Mouse (Mus musculus) retina, embryonic 14.5 days (tissue): ENCODE measurements around the gene Krtap9-3.
A peak's percentile ranks its signal among the peaks of the same experiment; 100 is the strongest.
"Not testable (repeated sequence)": the region's sequence is repeated elsewhere in the genome, so short reads cannot be mapped to it uniquely, and the experiment has no call there.

Experiments
- DNase-seq: peaks from one replicate; pipeline ENCODE4 v3.0.0-alpha.2; 2015; ENCODE audit warnings: low spot score

The Krtap9-3 gene

DNA sequence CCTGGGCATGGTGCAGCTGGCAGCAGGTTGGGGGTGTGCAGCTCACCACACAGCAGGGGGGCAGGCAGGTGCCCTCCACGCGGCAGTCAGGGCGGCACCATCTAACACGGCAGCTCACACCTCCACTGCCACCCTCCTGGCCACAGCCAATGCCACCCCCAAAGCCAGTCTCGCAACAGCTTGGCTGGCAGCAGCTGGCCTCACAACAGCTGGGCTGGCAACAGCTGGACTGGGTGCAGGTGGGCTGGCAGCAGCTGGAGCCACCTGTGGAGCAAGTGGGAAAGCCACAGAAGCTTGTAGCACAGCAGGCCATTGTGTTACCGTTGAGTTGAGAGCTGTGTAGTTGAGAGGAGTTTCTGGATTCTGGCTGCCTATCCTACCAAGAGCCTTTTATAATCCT is at the start of gene Krtap9-3:
TSS of gene Krtap9-3 (minus strand) at position 364 of the 400 bp plus-strand sequence.
- DNase-seq, result not testable (repeated sequence)

GRCm38 (mm10) chr11:99646444-99646843 is 48.5 kb upstream of the Krtap9-3 start:
- DNase-seq, result no peak

DNA sequence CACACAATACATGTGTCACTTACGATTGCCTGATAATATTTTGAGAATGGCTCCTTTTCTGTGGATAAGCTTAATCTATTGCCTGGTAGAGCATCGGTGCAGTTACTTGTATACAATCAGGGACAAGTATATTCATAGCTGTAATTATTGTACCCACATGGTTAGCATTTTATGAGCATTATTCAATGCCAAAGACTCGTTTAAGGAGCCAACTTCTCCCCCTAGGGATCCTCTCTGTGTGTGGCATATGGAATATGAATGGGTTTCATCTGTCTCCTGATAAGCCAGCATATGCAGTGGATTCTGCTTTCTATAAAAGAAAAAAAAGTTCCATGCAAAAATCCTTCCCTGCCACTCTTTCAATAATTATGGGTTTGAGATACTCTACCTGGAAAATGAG is 46.4 kb upstream of the Krtap9-3 start:
- DNase-seq, result no peak

DNA sequence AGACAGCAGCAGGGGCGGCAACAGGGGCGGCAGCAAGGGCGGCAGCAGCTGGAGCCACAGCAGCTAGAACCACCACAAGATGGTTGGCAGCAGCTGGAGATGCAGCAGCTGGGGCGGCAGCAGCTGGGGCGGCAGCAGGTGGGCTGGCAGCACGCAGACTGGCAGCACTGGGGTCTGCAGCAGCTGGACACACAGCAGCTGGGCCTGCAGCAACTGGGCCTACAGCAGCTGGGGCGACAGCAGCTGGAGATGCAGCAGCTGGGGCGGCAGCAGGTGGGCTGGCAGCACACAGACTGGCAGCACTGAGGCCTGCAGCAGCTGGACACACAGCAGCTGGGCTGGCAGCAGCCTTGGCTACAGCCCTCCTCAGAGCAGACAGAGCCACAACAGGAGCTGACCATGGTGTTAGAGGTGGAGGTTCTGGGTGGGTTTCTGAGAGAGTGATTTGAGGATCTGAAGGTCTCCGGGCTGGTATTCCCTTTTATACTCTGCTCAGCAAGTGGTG is 45.8 kb upstream of the Krtap9-3 start, which contains the start of gene Krtap4-7:
TSS of gene Krtap4-7 (minus strand) at position 455 of the 505 bp plus-strand sequence.
- DNase-seq, result not testable (repeated sequence)

DNA sequence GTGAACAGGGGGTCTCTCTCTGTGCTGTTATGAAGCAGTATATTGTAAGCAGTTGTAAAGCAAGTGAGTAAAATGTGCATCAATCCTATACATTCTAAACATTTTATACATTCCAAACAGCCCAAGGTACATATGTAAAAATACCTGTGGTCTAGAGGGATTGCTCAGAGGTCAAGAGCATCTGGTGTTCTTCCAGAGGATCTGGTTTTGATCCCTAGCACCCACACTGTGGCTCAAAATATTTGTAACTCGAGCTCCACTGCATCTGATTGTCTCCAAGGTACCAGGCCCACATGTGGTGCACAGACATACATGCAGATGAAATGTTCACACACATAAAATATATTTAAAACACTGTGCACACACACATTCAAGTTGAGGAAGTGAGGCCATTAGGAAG is 43.0 kb upstream of the Krtap9-3 start:
- DNase-seq, result no peak

GRCm38 (mm10) chr11:99637086-99637485 is 39.2 kb upstream of the Krtap9-3 start:
- no peak for DNase-seq

GRCm38 (mm10) chr11:99634653-99635134 is 36.8 kb upstream of the Krtap9-3 start, which contains the start of gene Krtap4-2:
Gene Krtap4-2, minus strand, starts transcription at chr11:99635084.
- no peak for DNase-seq

DNA sequence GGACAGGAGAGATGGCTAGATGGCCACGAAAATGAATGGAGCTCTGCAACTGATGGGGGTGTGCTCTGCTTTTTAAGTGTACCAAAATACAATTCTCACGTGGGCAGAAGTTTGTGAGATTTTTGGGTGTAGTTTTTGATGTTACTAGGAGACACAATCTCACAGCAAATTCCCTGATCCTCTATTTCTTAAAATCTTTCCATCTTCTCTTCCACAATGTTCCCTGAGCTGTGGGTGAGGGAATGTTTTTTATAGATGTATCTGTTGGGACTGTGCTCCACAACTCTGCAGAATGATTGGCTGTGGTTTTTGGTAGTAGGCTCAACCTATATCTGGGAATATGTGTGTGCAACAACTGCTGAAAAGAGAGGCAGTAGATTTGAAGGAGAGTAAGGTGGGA is 35.4 kb upstream of the Krtap9-3 start:
- DNase-seq, result no peak

DNA sequence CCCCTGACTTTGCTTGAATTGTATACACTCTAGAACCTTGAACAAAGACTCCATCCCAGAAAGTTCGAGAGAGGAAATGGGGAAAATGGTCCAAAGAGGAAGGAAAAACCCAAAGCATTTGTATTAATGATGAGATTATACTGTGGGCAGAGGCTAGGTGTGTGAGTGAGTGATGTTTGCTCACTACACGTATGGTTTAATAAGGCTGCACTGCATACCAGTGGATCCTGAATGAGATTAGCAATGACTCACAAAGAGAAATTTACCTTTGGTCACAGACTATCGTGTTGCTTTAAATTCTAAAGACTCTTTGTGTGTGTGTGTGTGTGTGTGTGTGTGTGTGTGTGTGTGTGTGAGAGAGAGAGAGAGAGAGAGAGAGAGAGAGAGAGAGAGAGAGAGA is 33.0 kb upstream of the Krtap9-3 start:
- DNase-seq, result no peak

DNA sequence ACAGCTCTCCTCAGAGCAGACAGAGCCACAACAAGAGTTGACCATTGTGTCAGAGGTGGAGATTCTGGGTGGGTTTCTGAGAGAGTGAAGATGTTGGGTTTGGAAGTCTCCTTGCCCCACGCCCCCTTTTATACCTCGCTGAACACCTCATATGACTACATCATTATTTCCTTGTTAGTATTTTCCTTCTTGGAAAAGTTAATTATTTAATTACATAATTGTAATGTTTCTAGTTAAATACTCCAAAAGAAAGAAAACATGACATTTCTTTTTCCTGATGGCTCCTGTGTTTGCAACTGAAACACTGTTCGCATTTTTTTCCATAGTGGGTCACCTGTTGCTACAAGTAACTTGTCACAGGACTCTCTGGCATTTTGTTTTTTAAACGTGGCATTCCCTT is 30.2 kb upstream of the Krtap9-3 start, which contains the start of gene Krtap4-1:
TSS of gene Krtap4-1 (minus strand) at position 101 of the 400 bp plus-strand sequence.
- no peak for DNase-seq

GRCm38 (mm10) chr11:99620335-99620734 is 22.4 kb upstream of the Krtap9-3 start, which contains the start of gene Gm11562:
Gene Gm11562, minus strand, starts transcription at chr11:99620435.
- no peak for DNase-seq

DNA sequence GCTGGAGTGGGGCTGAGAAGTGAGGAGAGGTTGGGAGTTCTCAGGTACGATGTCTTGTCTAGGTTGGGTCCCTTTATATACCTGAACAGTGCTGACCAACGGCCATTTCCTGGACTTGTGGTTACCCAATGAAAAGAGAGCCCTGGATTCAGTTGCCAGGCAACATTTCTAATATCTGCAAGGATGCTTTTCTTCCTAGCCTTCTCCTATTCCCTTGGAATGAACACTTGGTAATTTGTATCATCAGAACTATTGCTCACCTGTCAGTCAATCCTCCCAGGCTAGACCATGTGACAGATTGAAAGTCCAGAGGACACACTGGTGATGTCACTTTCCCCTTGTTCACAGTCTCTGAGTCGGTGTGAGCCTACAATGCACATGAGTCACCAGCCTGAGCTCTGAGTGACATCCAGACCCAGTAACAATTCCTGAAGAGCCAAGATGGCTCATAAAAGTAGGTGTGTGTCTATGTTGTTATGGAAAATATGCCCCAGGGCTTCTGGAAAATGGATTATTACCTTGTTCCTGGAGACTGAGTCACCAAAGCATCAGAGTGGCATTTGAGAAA is 17.0 kb upstream of the Krtap9-3 start, which contains the start of gene Krtap2-4:
TSS of gene Krtap2-4 (minus strand) at position 51 of the 568 bp plus-strand sequence.
- no peak for DNase-seq

DNA sequence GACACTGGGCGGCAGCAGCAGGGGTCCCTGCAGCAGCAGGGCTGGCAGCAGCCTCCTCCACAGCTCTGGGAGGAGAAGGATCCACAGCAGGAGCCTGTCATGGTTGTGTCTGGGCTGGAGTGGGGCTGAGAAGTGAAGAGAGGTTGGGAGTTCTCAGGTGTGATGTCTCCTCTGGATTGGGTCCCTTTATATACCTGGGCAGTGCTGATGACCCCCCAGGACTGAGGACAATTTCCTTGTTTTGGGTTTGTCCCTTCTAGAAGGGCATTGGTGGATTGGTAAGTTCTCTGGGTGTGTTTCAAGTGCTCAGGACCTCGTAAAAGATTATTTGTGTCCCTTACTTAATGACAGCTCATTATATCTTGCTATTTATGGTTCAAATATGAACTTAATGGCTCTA is 12.2 kb upstream of the Krtap9-3 start, which contains the start of gene Gm11937:
TSS of gene Gm11937 (minus strand) at position 101 of the 400 bp plus-strand sequence.
- not testable (repeated sequence) for DNase-seq

DNA sequence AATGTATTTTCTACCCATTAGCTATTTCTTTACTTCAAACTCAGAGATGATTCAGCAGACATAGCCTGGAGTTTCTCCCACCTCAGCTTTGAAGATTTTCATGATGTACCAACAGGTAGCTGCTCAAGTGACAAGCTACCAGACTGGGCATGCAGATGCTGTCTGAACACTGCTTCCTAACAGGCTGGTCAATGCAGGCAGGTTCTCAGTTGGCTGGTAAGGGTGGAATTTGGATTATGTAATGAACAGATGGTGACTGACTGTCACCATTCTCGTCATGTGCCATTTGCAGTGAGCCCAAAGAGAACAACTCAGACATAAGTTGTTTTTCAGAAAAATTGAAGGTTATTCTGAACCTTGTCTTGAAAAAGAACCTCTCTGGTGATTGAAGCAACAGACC is 11.2 kb upstream of the Krtap9-3 start:
- DNase-seq, result no peak

- DNase-seq, result not testable (repeated sequence)
Measured at GRCm38 (mm10) chr11:99603208-99603607, 5.3 kb upstream of the Krtap9-3 start, which contains the start of gene Gm11938. Gene Gm11938, minus strand, starts transcription at chr11:99603308.

- no peak for DNase-seq
Measured at GRCm38 (mm10) chr11:99590981-99591380, 6.9 kb downstream of the Krtap9-3 start, which contains the start of gene Krtap1-3. Gene Krtap1-3, minus strand, starts transcription at chr11:99591339.

DNA sequence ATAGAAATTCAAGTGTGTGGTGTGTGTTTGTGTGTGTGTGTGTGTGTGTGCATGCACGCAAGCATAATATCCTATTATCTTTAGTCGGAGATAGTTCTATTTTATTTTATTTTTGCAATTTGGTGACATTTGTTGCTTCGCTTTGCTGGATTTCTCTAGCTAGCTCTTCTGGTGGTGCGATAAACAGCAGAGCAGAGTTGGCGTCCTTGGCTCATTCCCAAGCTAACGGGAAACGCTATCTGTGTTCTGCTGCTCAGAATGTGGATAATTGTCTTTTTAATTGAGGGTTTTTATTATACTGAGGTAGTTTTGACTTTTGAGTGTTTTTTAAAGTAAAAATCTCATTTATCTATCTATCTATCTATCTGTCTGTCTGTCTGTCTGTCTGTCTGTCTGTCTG is 12.8 kb downstream of the Krtap9-3 start:
- DNase-seq, result no peak

DNA sequence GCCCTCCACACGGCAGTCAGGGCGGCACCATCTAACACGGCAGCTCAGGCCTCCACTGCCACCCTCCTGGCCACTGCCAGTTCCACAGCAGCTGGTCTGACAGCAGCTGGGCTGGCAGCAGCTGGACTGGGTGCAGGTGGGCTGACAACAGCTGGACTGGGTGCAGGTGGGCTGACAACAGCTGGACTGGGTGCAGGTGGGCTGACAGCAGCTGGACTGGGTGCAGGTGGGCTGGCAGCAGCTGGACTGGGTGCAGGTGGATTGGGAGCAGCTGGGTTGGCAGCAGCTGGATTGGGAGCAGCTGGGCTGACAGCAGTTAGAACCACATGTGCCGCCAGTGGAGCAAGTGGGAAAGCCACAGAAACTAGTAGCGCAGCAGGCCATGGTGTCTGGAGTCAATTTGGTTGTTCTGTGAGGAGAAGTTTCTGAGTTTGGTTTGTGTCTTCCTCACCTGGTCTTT is 14.6 kb downstream of the Krtap9-3 start, which contains the start of gene Krtap1-4:
TSS of gene Krtap1-4 (minus strand) at position 410 of the 460 bp plus-strand sequence.
- DNase-seq, result no peak

GRCm38 (mm10) chr11:99581564-99581963 is 16.3 kb downstream of the Krtap9-3 start:
- DNase-seq, result no peak

GRCm38 (mm10) chr11:99581051-99581450 is 16.9 kb downstream of the Krtap9-3 start:
- no peak for DNase-seq

DNA sequence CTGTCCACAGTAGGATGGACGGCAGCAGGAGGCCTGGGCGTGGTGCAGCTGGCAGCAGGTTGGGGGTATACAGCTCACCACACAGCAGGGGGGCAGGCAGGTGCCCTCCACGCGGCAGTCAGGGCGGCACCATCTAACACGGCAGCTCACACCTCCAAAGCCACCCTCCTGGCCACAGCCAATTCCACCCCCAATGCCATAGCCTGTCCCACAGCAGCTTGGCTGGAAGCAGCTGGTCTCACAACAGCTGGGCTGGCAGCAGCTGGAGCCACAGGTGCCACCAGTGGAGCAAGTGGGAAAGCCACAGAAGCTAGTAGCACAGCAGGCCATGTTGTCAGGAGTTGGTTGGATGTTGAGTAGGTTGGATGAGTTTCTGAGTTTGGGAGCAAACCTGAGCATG is 17.3 kb downstream of the Krtap9-3 start, which contains the start of gene Krtap1-5:
TSS of gene Krtap1-5 (minus strand) at position 381 of the 400 bp plus-strand sequence.
- no peak for DNase-seq

GRCm38 (mm10) chr11:99574106-99574505 is 23.8 kb downstream of the Krtap9-3 start:
- DNase-seq, result peak; percentile 89

- no peak for DNase-seq
Measured at GRCm38 (mm10) chr11:99573164-99573563, 24.7 kb downstream of the Krtap9-3 start.
